Mouse (Mus musculus) forebrain, embryonic 12.5 days (tissue): ENCODE data around the gene Adrm1. TPM values are rescaled to one million over a fixed set of nuclear protein-coding genes. Genes with fewer than 3 reads are reported as not detected.

Experiments
- ATAC-seq: fragments of 200-750 bp; cut with Nextera tagmentation; 2 replicates; pipeline ENCODE4 v1.8.0; 2017; ENCODE audit warnings: moderate TSS enrichment; ENCODE audit not compliant: low FRiP score
- H3K27ac ChIP-seq: fragments of 300-500 bp; sonication (generic); 2 replicates; pipeline ENCODE4 v1.5.1; 2016; ENCODE audit warnings: mild to moderate bottlenecking
- H3K27me3 ChIP-seq: fragments of 300-500 bp; sonication (generic); 2 replicates; pipeline ENCODE4 v1.6.1; 2016; ENCODE audit warnings: mild to moderate bottlenecking
- H3K36me3 ChIP-seq: fragments of 300-500 bp; sonication (generic); replicated peaks from 2 replicates; pipeline ENCODE4 v1.6.1; 2016; ENCODE audit warnings: mild to moderate bottlenecking
- H3K4me1 ChIP-seq: fragments of 300-500 bp; sonication (generic); 2 replicates; pipeline ENCODE4 v1.6.1; 2016
- H3K4me2 ChIP-seq: fragments of 300-500 bp; sonication (generic); 2 replicates; pipeline ENCODE4 v1.6.1; 2016; ENCODE audit warnings: mild to moderate bottlenecking, moderate library complexity
- H3K4me3 ChIP-seq: fragments of 300-500 bp; sonication (generic); replicated peaks from 2 replicates; pipeline ENCODE4 v1.5.1; 2016; ENCODE audit warnings: mild to moderate bottlenecking
- H3K9ac ChIP-seq: fragments of 300-500 bp; sonication (generic); 2 replicates; pipeline ENCODE4 v1.6.1; 2016; ENCODE audit warnings: mild to moderate bottlenecking
- H3K9me3 ChIP-seq: fragments of 300-500 bp; sonication (generic); 2 replicates; pipeline ENCODE4 v1.6.1; 2016
- WGBS: fragments of 180-500 bp; shearing (Covaris S2); methylation state at CpG from one replicate; pipeline ENCODE4 v1.1.7; 2016; 5-methylcytosine and 5-hydroxymethylcytosine counted together
- polyA plus RNA-seq: library from polyadenylated mRNA; unstranded; fragments of >200 nt; fragmentation: Nextera tagmentation; extraction: Ambion mirVana; gene quantifications from 2 replicates; pipeline ENCODE4 v1.2.1, GENCODE M21; 2016

The Adrm1 gene
- polyA plus RNA-seq, result 213 and 225 TPM in 2 replicates

DNA sequence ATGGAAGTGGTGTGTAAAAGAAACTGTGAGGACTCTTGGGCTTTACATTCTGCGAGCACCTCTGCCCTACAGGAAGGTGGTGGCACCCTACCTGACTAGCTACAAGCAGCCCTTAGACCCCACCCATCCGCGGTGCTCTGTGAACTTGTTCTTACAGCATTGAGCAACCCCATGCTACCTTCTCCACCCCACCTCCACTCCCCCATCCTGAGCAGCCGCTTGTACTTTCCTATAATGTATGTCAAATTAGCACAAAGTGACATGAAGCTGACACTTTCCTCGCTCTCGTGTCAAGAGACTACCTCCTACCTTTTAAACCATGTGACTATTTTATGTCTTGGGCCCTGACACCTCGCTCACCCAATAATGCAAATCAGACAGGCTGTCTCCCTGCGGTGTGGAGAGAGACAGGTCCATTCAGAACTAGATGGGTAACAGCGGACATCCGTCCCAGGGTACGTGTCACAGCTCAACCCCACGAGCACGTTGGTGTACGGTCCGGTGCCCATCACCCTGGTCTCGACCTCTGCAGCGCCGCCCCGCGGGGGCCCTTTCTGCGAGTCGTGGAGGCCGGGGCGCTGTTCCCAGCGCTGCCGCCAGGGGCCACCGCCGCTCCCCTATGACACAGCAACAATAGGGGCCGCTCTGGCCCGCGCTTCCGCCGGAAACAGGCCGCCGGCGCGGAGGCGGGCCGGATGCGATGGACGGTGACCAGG is at the start of gene Adrm1:
Adrm1 (plus strand) TSS at position 680 of the 716 bp plus-strand sequence.
- peak within 1 kb of the TSS; percentile 96 for H3K9ac ChIP-seq
- peaks cover 31% of the 10 kb centered on the region for H3K36me3 ChIP-seq
- WGBS, result 4% methylated on average over 41 of the region's 41 CpGs
- H3K9me3 ChIP-seq, result no peaks in the 10 kb centered on the region
- H3K4me1 ChIP-seq, result peaks cover 16% of the 10 kb centered on the region
- H3K27me3 ChIP-seq, result no peaks in the 10 kb centered on the region
- peak within 1 kb of the TSS; percentile 98 for H3K4me3 ChIP-seq
- peak within 1 kb of the TSS; percentile 99 for H3K4me2 ChIP-seq
- ATAC-seq, result peak; percentile 99
- H3K27ac ChIP-seq, result peak within 1 kb of the TSS; percentile 94

DNA sequence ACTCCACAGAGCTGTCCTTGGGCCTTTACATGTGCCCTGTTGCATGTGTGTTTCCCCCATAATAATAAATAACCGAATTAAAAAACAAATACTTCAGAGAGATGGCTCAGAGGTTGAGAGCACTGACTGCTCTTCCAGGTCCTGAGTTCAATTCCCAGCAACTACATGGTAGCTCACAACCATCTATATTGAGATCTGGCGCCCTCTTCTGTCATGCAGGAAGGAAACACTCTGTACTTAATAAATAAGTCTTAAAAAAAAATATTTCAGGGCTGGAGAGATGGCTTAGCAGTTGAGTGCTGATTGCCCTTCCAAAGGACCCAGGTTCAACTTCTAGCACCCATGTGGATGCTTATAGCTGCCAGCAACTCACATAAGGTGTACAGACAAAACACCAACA is 47.1 kb upstream of the Adrm1 start:
- ATAC-seq, result no peak
- WGBS, result 86% methylated on average over 2 of the region's 2 CpGs
- Histone ChIP-seq H3K4me3 (no peak overlapping the region), H3K4me1 (peaks cover 33% of the 10 kb centered on the region), H3K36me3 (peaks cover 9% of the 10 kb centered on the region; the same call in 1 of the 2 replicates), H3K27ac (no peak overlapping the region), H3K4me2 (no peak overlapping the region), H3K9me3 (no peaks in the 10 kb centered on the region), H3K9ac (no peak overlapping the region), H3K27me3 (no peaks in the 10 kb centered on the region)

DNA sequence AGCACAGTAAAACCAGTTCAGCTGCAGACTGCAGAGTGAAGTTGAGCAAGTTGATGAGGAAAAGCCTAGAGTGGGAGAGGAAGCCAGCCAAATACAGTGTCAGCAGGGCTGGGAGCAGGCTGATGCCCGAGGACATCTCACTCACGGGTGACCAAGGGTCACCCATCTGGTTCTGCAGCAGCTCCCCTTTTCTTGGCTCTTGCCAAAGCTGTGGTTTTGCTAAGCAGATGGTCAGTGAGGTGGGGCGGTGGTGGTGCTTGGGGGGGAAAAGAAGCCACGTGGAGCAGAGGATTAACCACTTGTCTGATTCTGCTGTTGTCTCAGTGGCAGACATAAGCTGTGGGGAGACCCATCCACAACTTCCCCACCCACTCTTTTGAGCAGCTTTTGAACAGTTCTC is 45.1 kb upstream of the Adrm1 start:
- ATAC-seq, result no peak
- H3K9me3 ChIP-seq, result no peaks in the 10 kb centered on the region
- H3K4me1 ChIP-seq, result peaks cover 22% of the 10 kb centered on the region
- H3K27me3 ChIP-seq, result no peaks in the 10 kb centered on the region
- no peak overlapping the region for H3K4me3 ChIP-seq
- no peak overlapping the region for H3K9ac ChIP-seq
- H3K4me2 ChIP-seq, result no peak overlapping the region
- H3K36me3 ChIP-seq, result peaks cover 9% of the 10 kb centered on the region; the same call in 1 of the 2 replicates
- H3K27ac ChIP-seq, result no peak overlapping the region
- WGBS, result 16% methylated on average over 4 of the region's 4 CpGs

DNA sequence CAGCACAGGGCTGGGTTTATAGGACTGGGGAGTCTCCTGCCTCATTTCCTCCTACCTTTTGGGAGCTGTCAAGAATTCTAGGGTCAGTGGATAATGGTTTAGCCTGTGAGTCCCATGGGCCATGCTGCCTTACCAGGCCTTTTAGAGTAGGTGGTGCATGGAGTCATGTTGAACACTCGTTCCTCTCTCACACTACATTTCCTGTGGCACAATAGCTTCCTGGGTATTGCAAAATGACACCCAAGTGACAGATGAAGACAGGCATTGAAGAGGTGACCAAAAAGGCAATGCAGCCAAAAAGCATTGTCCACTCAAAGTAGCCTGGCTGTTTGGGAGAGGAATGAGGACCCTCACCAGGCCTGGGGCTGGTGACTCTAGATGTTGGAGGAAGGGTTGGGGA is 43.6 kb upstream of the Adrm1 start:
- no peak overlapping the region for H3K27ac ChIP-seq
- no peaks in the 10 kb centered on the region for H3K27me3 ChIP-seq

DNA sequence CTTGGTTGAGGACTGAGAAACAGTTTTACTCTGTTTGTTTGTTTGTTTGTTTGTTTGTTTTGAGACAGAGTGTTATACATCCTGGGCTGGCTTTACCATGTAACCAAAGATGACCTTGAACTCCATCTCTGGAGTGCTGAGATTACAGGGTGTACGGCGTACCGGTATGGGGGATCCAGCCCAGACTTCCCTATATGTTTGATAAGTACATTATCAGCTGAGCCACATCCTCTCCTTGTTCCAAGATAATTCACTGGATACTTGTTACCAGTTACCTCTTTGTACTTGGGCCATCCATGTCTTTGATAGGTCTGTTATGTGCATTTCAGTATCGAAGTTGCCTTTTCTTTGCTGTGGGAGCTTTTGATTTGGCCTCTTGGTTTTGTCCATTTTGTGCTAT is 38.1 kb upstream of the Adrm1 start:
- no peaks in the 10 kb centered on the region for H3K27me3 ChIP-seq
- no peak overlapping the region for H3K27ac ChIP-seq
- H3K9me3 ChIP-seq, result no peaks in the 10 kb centered on the region
- ATAC-seq, result no peak
- H3K4me1 ChIP-seq, result no peaks in the 10 kb centered on the region
- H3K9ac ChIP-seq, result no peak overlapping the region
- H3K4me2 ChIP-seq, result no peak overlapping the region
- H3K36me3 ChIP-seq, result peaks cover 7% of the 10 kb centered on the region
- 96% methylated on average over 4 of the region's 4 CpGs for WGBS
- no peak overlapping the region for H3K4me3 ChIP-seq

More for the DNA sequence above, 43.6 kb upstream of the Adrm1 start:
- H3K4me3 ChIP-seq, result no peak overlapping the region
- H3K4me2 ChIP-seq, result no peak overlapping the region
- no peak overlapping the region for H3K9ac ChIP-seq
- peaks cover 9% of the 10 kb centered on the region; the same call in 1 of the 2 replicates for H3K36me3 ChIP-seq
- peaks cover 22% of the 10 kb centered on the region for H3K4me1 ChIP-seq
- H3K9me3 ChIP-seq, result no peaks in the 10 kb centered on the region
- ATAC-seq, result no peak
- 75% methylated on average over 1 of the region's 1 CpGs for WGBS

DNA sequence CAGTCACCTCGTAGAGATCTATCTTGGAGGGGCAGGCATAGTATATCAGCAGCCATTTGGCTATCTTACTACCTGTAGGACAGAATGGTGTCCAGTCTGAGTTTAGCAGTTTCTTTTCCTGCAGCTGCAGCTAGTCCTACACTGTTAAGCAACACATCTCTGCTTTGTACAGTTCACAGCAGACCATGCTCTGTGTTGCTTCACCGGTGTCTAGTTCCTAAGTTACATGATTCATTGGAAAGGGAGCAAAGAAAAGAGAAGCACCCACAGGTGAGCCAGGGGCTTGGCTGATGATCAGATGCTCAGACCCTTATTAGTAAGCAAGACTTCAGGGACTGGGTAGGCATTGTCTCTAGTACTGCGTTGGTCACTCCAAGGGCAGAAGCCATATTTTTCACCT is 37.4 kb upstream of the Adrm1 start:
- no peak for ATAC-seq
- Histone ChIP-seq H3K4me3 (no peak overlapping the region), H3K36me3 (peaks cover 13% of the 10 kb centered on the region), H3K27ac (no peak overlapping the region), H3K9ac (no peak overlapping the region), H3K9me3 (no peaks in the 10 kb centered on the region), H3K27me3 (no peaks in the 10 kb centered on the region), H3K4me2 (no peak overlapping the region), H3K4me1 (no peaks in the 10 kb centered on the region)
- WGBS, result 95% methylated on average over 3 of the region's 3 CpGs

DNA sequence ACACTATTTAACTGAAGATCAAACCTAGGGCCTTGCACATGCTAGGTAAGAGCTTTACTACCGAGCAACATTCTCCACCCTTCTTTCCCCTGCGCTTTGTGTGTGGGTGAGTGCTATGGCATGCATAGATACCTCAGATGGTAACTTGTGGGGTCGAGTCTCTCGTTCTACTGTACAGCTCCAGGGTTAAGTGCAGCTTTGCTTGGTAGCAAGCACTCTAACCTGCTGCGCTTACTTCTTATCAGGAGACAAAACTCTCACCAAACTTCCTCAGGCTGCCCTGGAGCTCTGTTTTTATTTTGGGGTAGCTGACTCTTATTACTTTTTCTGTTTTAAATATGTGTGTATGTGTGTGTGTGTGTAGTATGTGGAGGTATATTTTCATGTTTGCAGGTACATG is 35.9 kb upstream of the Adrm1 start:
- peaks cover 21% of the 10 kb centered on the region for H3K36me3 ChIP-seq
- H3K4me1 ChIP-seq, result no peaks in the 10 kb centered on the region
- H3K4me2 ChIP-seq, result no peak overlapping the region
- H3K27me3 ChIP-seq, result no peaks in the 10 kb centered on the region
- no peak overlapping the region for H3K4me3 ChIP-seq
- 87% methylated on average over 5 of the region's 5 CpGs for WGBS
- no peak for ATAC-seq
- no peaks in the 10 kb centered on the region for H3K9me3 ChIP-seq
- no peak overlapping the region for H3K27ac ChIP-seq
- no peak overlapping the region for H3K9ac ChIP-seq

DNA sequence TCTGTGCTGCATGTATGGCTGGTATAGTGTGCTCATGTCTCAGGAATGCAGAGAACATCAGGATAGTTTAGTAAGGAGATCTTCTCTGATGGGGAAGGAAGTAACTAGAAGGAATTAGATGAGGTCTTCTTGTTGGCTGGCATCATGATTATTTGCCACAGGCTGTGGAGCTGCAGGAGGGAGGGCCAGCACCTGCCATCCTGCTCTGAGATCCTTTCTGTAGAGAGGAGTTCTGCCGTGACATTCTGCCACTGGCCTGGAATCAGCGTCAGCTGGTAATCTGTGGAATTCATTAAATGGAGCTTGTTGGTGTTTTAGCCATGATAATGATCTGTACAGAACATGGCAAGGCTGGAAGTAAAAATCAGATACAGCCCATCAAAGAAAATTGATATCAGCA is 25.2 kb upstream of the Adrm1 start:
- Histone ChIP-seq H3K27ac (no peak overlapping the region), H3K9me3 (no peaks in the 10 kb centered on the region), H3K4me2 (no peak overlapping the region), H3K36me3 (peaks cover 81% of the 10 kb centered on the region), H3K27me3 (no peaks in the 10 kb centered on the region), H3K4me3 (no peak overlapping the region), H3K4me1 (no peaks in the 10 kb centered on the region), H3K9ac (no peak overlapping the region)
- 92% methylated on average over 2 of the region's 2 CpGs for WGBS
- no peak for ATAC-seq

DNA sequence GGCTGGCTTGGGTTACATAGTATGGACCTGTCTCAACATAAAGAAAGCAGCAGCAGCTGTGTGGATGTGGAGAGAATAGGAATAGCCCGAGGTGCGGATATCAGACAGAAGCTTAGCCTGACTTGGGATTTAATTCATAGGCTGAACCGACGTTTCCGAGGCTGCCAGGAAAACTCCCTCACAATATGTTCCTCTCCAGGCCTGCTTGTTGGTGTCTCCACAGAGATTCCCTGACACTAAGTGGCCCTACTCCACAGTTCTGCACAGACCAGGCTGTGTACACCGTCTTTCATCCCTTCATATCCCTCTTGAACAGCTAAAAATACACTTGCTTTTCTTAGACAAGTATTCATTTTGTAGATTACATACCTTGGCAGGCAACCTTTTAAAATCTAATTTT is 23.9 kb upstream of the Adrm1 start:
- Histone ChIP-seq H3K9me3 (no peaks in the 10 kb centered on the region), H3K4me2 (no peak overlapping the region), H3K36me3 (peaks cover 76% of the 10 kb centered on the region), H3K27me3 (no peaks in the 10 kb centered on the region), H3K4me1 (no peaks in the 10 kb centered on the region), H3K4me3 (no peak overlapping the region), H3K27ac (no peak overlapping the region), H3K9ac (no peak overlapping the region)
- 87% methylated on average over 6 of the region's 6 CpGs for WGBS
- no peak for ATAC-seq

DNA sequence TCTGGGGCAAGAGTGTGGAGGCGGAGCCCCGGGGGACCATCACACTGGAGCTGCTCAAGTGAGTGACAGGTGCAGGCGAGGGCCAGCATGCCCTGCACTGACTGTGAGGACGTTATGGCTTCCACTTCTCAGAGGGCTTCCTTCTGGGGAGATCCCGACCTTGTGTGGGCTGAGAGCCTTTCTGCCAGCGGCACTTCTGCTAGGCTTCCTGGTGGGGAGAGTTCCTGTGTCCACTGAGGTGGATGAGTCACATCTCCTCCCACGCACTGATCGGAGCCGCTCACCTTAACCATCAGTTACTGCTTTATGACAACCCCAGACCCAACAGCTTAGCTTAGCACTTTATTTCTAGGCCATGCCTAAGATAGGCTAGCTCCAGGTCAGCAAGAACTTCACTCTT is 22.7 kb upstream of the Adrm1 start:
- Histone ChIP-seq H3K27ac (no peak overlapping the region), H3K4me1 (no peaks in the 10 kb centered on the region), H3K4me3 (no peak overlapping the region), H3K9ac (no peak overlapping the region), H3K36me3 (peaks cover 86% of the 10 kb centered on the region), H3K27me3 (no peaks in the 10 kb centered on the region), H3K4me2 (no peak overlapping the region), H3K9me3 (no peaks in the 10 kb centered on the region)
- WGBS, result 87% methylated on average over 9 of the region's 9 CpGs
- ATAC-seq, result no peak

DNA sequence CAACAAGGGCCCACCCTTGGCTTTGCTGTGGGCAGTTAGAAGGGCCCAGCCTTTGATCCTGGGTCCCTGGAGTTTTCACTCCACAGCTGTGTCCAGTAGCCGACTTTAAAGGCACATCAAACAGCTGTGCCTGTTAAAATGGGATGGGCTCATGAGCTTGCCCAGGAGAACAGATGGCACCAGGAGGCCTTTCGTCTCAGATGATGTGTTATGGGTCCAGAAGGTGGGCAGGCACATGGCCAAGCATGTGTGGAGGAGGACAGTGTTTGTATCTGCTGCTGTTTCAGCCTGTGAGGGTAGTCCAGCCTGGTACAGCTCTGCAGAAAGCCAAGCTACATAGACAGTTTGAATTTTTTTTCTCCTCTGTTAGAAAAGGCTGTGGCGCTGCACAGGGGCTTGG is 16.5 kb upstream of the Adrm1 start:
- no peak overlapping the region for H3K4me3 ChIP-seq
- no peaks in the 10 kb centered on the region for H3K27me3 ChIP-seq
- no peak overlapping the region for H3K4me2 ChIP-seq
- H3K36me3 ChIP-seq, result peaks cover 74% of the 10 kb centered on the region
- H3K4me1 ChIP-seq, result no peaks in the 10 kb centered on the region
- no peak overlapping the region for H3K9ac ChIP-seq
- ATAC-seq, result no peak
- no peaks in the 10 kb centered on the region for H3K9me3 ChIP-seq
- no peak overlapping the region for H3K27ac ChIP-seq
- 89% methylated on average over 3 of the region's 3 CpGs for WGBS

DNA sequence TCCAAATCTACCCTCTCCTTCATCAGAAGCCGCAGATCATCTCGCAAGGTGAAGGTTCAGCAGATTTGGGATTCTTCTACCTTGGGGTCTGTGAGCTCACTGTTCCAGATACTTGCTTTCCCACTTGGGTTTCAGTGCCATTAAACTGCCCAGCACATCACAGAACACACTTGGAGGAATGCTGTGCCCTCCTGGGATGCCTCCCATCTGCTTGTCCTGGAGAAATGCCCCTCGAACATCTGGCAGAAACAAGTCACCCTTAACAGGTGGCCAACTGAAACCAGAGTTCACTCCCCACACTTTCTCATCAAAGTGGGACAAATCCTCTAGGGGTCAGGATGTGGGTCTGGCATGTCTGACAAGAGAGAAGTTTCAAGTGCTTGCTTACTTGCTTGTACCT is 12.7 kb upstream of the Adrm1 start:
- H3K27me3 ChIP-seq, result no peaks in the 10 kb centered on the region
- 89% methylated on average over 3 of the region's 3 CpGs for WGBS
- H3K36me3 ChIP-seq, result peaks cover 81% of the 10 kb centered on the region
- no peaks in the 10 kb centered on the region for H3K9me3 ChIP-seq
- H3K4me1 ChIP-seq, result no peaks in the 10 kb centered on the region
- no peak overlapping the region for H3K27ac ChIP-seq
- H3K9ac ChIP-seq, result no peak overlapping the region
- no peak overlapping the region for H3K4me2 ChIP-seq
- no peak overlapping the region for H3K4me3 ChIP-seq
- ATAC-seq, result no peak

DNA sequence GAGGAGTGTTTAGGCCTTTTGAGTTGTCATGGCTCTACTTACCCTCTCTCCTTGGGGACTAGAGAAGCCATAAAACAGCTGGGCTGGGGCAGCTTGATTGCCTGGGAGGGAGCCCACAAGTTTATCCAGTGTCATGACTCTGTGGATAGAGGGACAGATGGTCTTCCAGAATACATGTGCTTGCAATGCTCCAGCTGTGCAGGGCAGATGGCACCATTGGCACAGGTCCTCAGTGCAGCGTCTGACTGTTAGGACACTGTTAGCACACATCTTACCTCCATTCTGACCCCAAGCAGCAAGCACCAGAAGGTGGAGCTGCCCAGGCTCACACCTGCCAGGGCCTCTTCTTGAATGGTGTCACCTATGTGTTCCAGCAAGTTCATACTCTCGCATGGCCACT is 5.4 kb upstream of the Adrm1 start:
- Histone ChIP-seq H3K36me3 (peaks cover 30% of the 10 kb centered on the region), H3K4me1 (no peaks in the 10 kb centered on the region), H3K4me3 (no peak overlapping the region), H3K27me3 (no peaks in the 10 kb centered on the region), H3K9ac (no peak overlapping the region), H3K4me2 (no peak overlapping the region), H3K9me3 (no peaks in the 10 kb centered on the region), H3K27ac (no peak overlapping the region)
- no peak for ATAC-seq
- 83% methylated on average over 2 of the region's 2 CpGs for WGBS
